Mouse (Mus musculus) G1E (cell line): ENCODE results near the gene Cisd2. TPM values are rescaled to one million over a fixed set of nuclear protein-coding genes. Genes with fewer than 3 reads are reported as not detected.

Experiments used
- ATAC-seq: 2 replicates; pipeline ENCODE4 v1.8.0; 2016; ENCODE audit warnings: mild to moderate bottlenecking; ENCODE audit not compliant: insufficient number of reproducible peaks, poor library complexity, low FRiP score, severe bottlenecking; ENCODE audit errors: extremely low read depth
- DNase-seq: peaks from one replicate; pipeline ENCODE4 v3.0.0; 2012; ENCODE audit warnings: low spot score
- H3K27me3 ChIP-seq: 2 replicates; pipeline ENCODE4 v1.6.1; 2012; ENCODE audit warnings: mild to moderate bottlenecking, low read length, inconsistent platforms; ENCODE audit not compliant: insufficient read depth
- H3K36me3 ChIP-seq: replicated peaks from 2 replicates; pipeline ENCODE3; 2012; ENCODE audit warnings: mild to moderate bottlenecking, inconsistent platforms
- H3K4me1 ChIP-seq: 2 replicates; pipeline ENCODE4 v1.6.1; 2012; ENCODE audit warnings: low read depth, low read length, inconsistent platforms, mixed read lengths; ENCODE audit not compliant: insufficient read depth
- H3K4me3 ChIP-seq: 2 replicates; pipeline ENCODE4 v1.5.1; 2012; ENCODE audit warnings: low read depth, mild to moderate bottlenecking, inconsistent platforms, low read length, moderate library complexity, mixed read lengths
- H3K9me3 ChIP-seq: replicated peaks from 2 replicates; pipeline ENCODE4 v1.6.1; 2012; ENCODE audit warnings: inconsistent platforms
- CTCF ChIP-seq: IDR thresholded peaks from 2 replicates; pipeline ENCODE4 v1.5.1; 2012; ENCODE audit warnings: low read depth, low read length, inconsistent platforms, mixed read lengths
- GATA1 ChIP-seq: IDR thresholded peaks from 2 replicates; pipeline ENCODE4 v1.6.1; 2012; ENCODE audit warnings: borderline replicate concordance, low read length, inconsistent platforms, mixed read lengths
- GATA2 ChIP-seq: IDR thresholded peaks from 2 replicates; pipeline ENCODE4 v1.6.1; 2012; ENCODE audit warnings: low read depth, low read length, inconsistent platforms, borderline replicate concordance
- POLR2AphosphoS5 ChIP-seq: IDR thresholded peaks from 2 replicates; pipeline ENCODE4 v1.6.1; 2012; ENCODE audit warnings: low read depth, low read length, inconsistent platforms; ENCODE audit not compliant: insufficient replicate concordance
- TAL1 ChIP-seq: conservative IDR thresholded peaks from 2 replicates; pipeline ENCODE4 v1.6.1; 2012; ENCODE audit warnings: low read depth, low read length, inconsistent platforms, mixed read lengths
- polyA plus RNA-seq: library from polyadenylated mRNA; stranded (reverse); fragments of >175 nt; gene quantifications from 2 replicates; pipeline ENCODE4 v1.2.3, GENCODE M21; 2012
- total RNA-seq, 2 experiments: library from RNA; stranded (forward) in 1 of 2; stranded (reverse) in 1 of 2; fragments of 200-1000 nt in 1 of 2; fragments of >200 nt in 1 of 2; fragmentation: Nextera tagmentation in 1 of 2; gene quantifications; 2 replicates each; pipeline ENCODE4 v1.2.3; 2014 to 2017

The Cisd2 gene
- total and polyA plus RNA-seq, 3 experiments: 16.9 to 42.9 (median 35.7) TPM

GRCm38 (mm10) chr3:135407351-135407750 lies 16.4 kb downstream of the Cisd2 start:
- Histone ChIP-seq H3K27me3 (no peaks in the 10 kb centered on the region), H3K4me3 (no peak overlapping the region), H3K9me3 (peaks cover 3% of the 10 kb centered on the region; the same call in 1 of the 2 replicates), H3K4me1 (peaks cover 14% of the 10 kb centered on the region), H3K36me3 (peaks cover 69% of the 10 kb centered on the region)
- DNase-seq (no peak), ATAC-seq (no peak)
- TF ChIP-seq GATA1: no peak
- TF ChIP-seq GATA2: no peak
- TF ChIP-seq TAL1: no peak
- no peak for TF ChIP-seq CTCF

GRCm38 (mm10) chr3:135404599-135404998 lies 19.1 kb downstream of the Cisd2 start:
- no peak for DNase-seq

GRCm38 (mm10) chr3:135403856-135404255 lies 19.9 kb downstream of the Cisd2 start:
- Histone ChIP-seq H3K27me3 (no peaks in the 10 kb centered on the region), H3K36me3 (peaks cover 50% of the 10 kb centered on the region), H3K9me3 (no peaks in the 10 kb centered on the region), H3K4me3 (no peak overlapping the region), H3K4me1 (peaks cover 12% of the 10 kb centered on the region)
- ATAC-seq: no peak
- no peak for DNase-seq
- TF ChIP-seq TAL1: no peak
- no peak for TF ChIP-seq GATA2
- no peak for TF ChIP-seq POLR2AphosphoS5

More at GRCm38 (mm10) chr3:135404599-135404998, 19.1 kb downstream of the Cisd2 start:
- TF ChIP-seq TAL1 (no peak), GATA1 (no peak), GATA2 (no peak)
- Histone ChIP-seq H3K4me1 (peaks cover 12% of the 10 kb centered on the region), H3K4me3 (no peak overlapping the region), H3K36me3 (peaks cover 56% of the 10 kb centered on the region), H3K9me3 (peaks cover 2% of the 10 kb centered on the region; the same call in 1 of the 2 replicates), H3K27me3 (no peaks in the 10 kb centered on the region)
- no peak for ATAC-seq

GRCm38 (mm10) chr3:135403211-135403610 lies 20.5 kb downstream of the Cisd2 start:
- no peak for ATAC-seq
- H3K9me3 ChIP-seq: no peaks in the 10 kb centered on the region

GRCm38 (mm10) chr3:135402201-135402658 lies 21.5 kb downstream of the Cisd2 start:
- Histone ChIP-seq H3K36me3 (peaks cover 43% of the 10 kb centered on the region), H3K4me1 (peaks cover 12% of the 10 kb centered on the region), H3K27me3 (no peaks in the 10 kb centered on the region), H3K4me3 (no peak overlapping the region), H3K9me3 (no peaks in the 10 kb centered on the region)
- TF ChIP-seq GATA1 (no peak), CTCF (peak; percentile 65; the same call in 1 of the 2 replicates)
- DNase-seq (peak; percentile 77), ATAC-seq (peak; percentile 87)

More at GRCm38 (mm10) chr3:135403211-135403610, 20.5 kb downstream of the Cisd2 start:
- Histone ChIP-seq H3K36me3 (peaks cover 47% of the 10 kb centered on the region), H3K27me3 (no peaks in the 10 kb centered on the region), H3K4me3 (no peak overlapping the region), H3K4me1 (peaks cover 12% of the 10 kb centered on the region)
- no peak for DNase-seq
- TF ChIP-seq GATA2: no peak
- no peak for TF ChIP-seq TAL1
- no peak for TF ChIP-seq GATA1
- TF ChIP-seq CTCF: no peak
- no peak for TF ChIP-seq POLR2AphosphoS5

DNA sequence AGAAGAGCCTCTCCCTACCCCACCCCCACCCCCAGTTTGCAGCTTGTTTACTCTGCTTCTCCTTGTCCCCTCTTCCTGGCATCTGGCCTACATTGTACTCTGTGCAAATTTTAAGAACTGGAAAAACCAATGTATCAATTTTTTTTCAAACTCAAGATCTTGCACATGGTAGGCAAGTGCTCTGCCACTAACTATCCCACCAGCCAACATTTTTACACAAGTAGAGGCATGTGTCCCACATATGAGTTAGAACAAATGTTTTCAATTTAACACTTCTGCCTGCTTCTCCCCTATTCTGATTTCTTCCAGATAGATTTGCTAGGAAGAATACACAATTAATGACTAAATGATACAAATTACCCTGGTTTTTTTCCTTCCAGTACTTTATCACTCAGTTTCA lies 26.6 kb downstream of the Cisd2 start:
- DNase-seq (no peak), ATAC-seq (no peak)
- TF ChIP-seq GATA2 (no peak), POLR2AphosphoS5 (no peak), CTCF (no peak), GATA1 (no peak), TAL1 (no peak)

DNA sequence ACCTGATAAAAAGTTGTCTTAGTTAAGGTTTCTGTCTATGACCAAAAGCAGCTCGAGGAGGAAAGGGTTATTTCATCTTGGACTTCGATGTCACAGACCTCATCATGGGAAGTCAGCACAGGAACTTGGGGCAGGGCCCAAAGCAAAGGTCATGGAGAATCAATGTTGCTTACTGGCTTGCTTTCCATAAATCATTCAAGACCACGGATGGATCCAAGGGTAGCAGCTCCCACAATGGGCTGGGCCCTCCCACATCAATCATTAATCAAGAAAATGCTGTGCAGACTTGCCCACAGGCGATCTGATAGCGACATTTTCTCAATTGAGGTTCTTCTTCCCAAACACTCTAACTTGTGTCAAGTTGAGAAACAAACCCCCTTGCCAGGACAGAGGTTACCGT lies 27.6 kb downstream of the Cisd2 start:
- Histone ChIP-seq H3K9me3 (no peaks in the 10 kb centered on the region), H3K36me3 (no peaks in the 10 kb centered on the region), H3K4me3 (no peak overlapping the region), H3K4me1 (peaks cover 2% of the 10 kb centered on the region; the same call in 1 of the 2 replicates), H3K27me3 (no peaks in the 10 kb centered on the region)
- TF ChIP-seq TAL1 (no peak), CTCF (no peak), GATA1 (no peak), POLR2AphosphoS5 (no peak), GATA2 (no peak)
- ATAC-seq (no peak), DNase-seq (no peak)

More for the DNA sequence above, 26.6 kb downstream of the Cisd2 start:
- no peaks in the 10 kb centered on the region for H3K9me3 ChIP-seq
- H3K4me1 ChIP-seq: peaks cover 4% of the 10 kb centered on the region; the same call in 1 of the 2 replicates
- no peak overlapping the region for H3K4me3 ChIP-seq
- peaks cover 6% of the 10 kb centered on the region for H3K36me3 ChIP-seq
- no peaks in the 10 kb centered on the region for H3K27me3 ChIP-seq
